Mouse (Mus musculus) splenic B cell, adult 2 months (primary cell): ENCODE measurements at regions not wholly inside any gene's neighbourhood (a gene's known extent, or its start where the extent isn't known, plus 50 kb on each side); places are given as distances from the start of the nearest gene placed in this dataset.
"Not testable (repeated sequence)": the region's sequence is repeated elsewhere in the genome, so short reads cannot be mapped to it uniquely, and the experiment has no call there.

Experiments used
- DNase-seq: peaks from one replicate; pipeline ENCODE4 v3.0.0-alpha.2; 2011; ENCODE audit warnings: low read depth, low spot score
- H3K27me3 ChIP-seq: 2 replicates; pipeline ENCODE4 v1.6.1; 2012; ENCODE audit warnings: mild to moderate bottlenecking, low read length, moderate library complexity, mixed read lengths; ENCODE audit not compliant: control insufficient read depth, poor library complexity, insufficient read depth, severe bottlenecking
- H3K36me3 ChIP-seq: 2 replicates; pipeline ENCODE4 v1.6.1; 2012; ENCODE audit warnings: mild to moderate bottlenecking, low read length, moderate library complexity, mixed read lengths; ENCODE audit not compliant: control insufficient read depth, poor library complexity, insufficient read depth, severe bottlenecking

- no peak for DNase-seq
- H3K36me3 ChIP-seq = no peaks in the 10 kb centered on the region
- H3K27me3 ChIP-seq = no peaks in the 10 kb centered on the region
These were observed 735.6 kb upstream of the Zfp386 start for GRCm38 (mm10) chr12:115311956-115312355.

- not testable (repeated sequence) for H3K36me3 ChIP-seq, DNase-seq, H3K27me3 ChIP-seq
These were observed 734.9 kb upstream of the Zfp386 start for GRCm38 (mm10) chr12:115312604-115313003.

GRCm38 (mm10) chr12:115320641-115321040 is 726.9 kb upstream of the Zfp386 start:
- peak; percentile 61 for DNase-seq
- not testable (repeated sequence) for H3K36me3 ChIP-seq, H3K27me3 ChIP-seq

GRCm38 (mm10) chr12:115328439-115328838 is 719.1 kb upstream of the Zfp386 start:
- no peaks in the 10 kb centered on the region for H3K27me3 ChIP-seq
- no peak for DNase-seq
- no peaks in the 10 kb centered on the region for H3K36me3 ChIP-seq

GRCm38 (mm10) chr12:115334770-115335169 is 712.8 kb upstream of the Zfp386 start:
- not testable (repeated sequence) for H3K27me3 ChIP-seq, H3K36me3 ChIP-seq

GRCm38 (mm10) chr12:115336594-115336993 is 710.9 kb upstream of the Zfp386 start:
- peak; percentile 42 for DNase-seq
- no peaks in the 10 kb centered on the region for H3K36me3 ChIP-seq

More at GRCm38 (mm10) chr12:115334770-115335169, 712.8 kb upstream of the Zfp386 start:
- DNase-seq = not testable (repeated sequence)

GRCm38 (mm10) chr12:115346112-115346511 is 701.4 kb upstream of the Zfp386 start:
- DNase-seq, H3K36me3 ChIP-seq, H3K27me3 ChIP-seq: not testable (repeated sequence)

More at GRCm38 (mm10) chr12:115336594-115336993, 710.9 kb upstream of the Zfp386 start:
- H3K27me3 ChIP-seq = no peaks in the 10 kb centered on the region

- not testable (repeated sequence) for H3K27me3 ChIP-seq, H3K36me3 ChIP-seq, DNase-seq
These were observed 688.5 kb upstream of the Zfp386 start for GRCm38 (mm10) chr12:115359050-115359449.

GRCm38 (mm10) chr12:115365628-115366027 is 681.9 kb upstream of the Zfp386 start:
- H3K27me3 ChIP-seq = not testable (repeated sequence)

GRCm38 (mm10) chr12:115371784-115372183 is 675.7 kb upstream of the Zfp386 start:
- H3K36me3 ChIP-seq, H3K27me3 ChIP-seq, DNase-seq: not testable (repeated sequence)

More at GRCm38 (mm10) chr12:115365628-115366027, 681.9 kb upstream of the Zfp386 start:
- H3K36me3 ChIP-seq, DNase-seq: not testable (repeated sequence)

GRCm38 (mm10) chr12:115373056-115373455 is 674.5 kb upstream of the Zfp386 start:
- DNase-seq = peak; percentile 35
- H3K27me3 ChIP-seq, H3K36me3 ChIP-seq: not testable (repeated sequence)

- H3K36me3 ChIP-seq, DNase-seq, H3K27me3 ChIP-seq: not testable (repeated sequence)
These were observed 661.0 kb upstream of the Zfp386 start for GRCm38 (mm10) chr12:115386479-115386878.

- Histone ChIP-seq H3K27me3 (no peaks in the 10 kb centered on the region), H3K36me3 (no peaks in the 10 kb centered on the region)
- peak; percentile 7 for DNase-seq
These were observed 643.4 kb upstream of the Zfp386 start for GRCm38 (mm10) chr12:115404116-115404515.

GRCm38 (mm10) chr12:115404657-115405056 is 642.9 kb upstream of the Zfp386 start:
- no peaks in the 10 kb centered on the region for H3K36me3 ChIP-seq
- H3K27me3 ChIP-seq = no peaks in the 10 kb centered on the region
- DNase-seq = peak; percentile 5

GRCm38 (mm10) chr12:115446247-115446646 is 601.3 kb upstream of the Zfp386 start:
- not testable (repeated sequence) for H3K36me3 ChIP-seq, DNase-seq, H3K27me3 ChIP-seq

GRCm38 (mm10) chr12:115452626-115453025 is 594.9 kb upstream of the Zfp386 start:
- not testable (repeated sequence) for H3K27me3 ChIP-seq, H3K36me3 ChIP-seq
- DNase-seq = peak; percentile 62
